Mouse (Mus musculus) kidney, postnatal 10 days (tissue): ENCODE measurements at regions not wholly inside any gene's neighbourhood (a gene's known extent, or its start where the extent isn't known, plus 50 kb on each side); places are given as distances from the start of the nearest gene placed in this dataset.
"Not testable (repeated sequence)": the region's sequence is repeated elsewhere in the genome, so short reads cannot be mapped to it uniquely, and the experiment has no call there.

Experiments used
- DNase-seq: peaks from one replicate; pipeline ENCODE4 v3.0.0; 2021; ENCODE audit warnings: mixed read lengths

DNA sequence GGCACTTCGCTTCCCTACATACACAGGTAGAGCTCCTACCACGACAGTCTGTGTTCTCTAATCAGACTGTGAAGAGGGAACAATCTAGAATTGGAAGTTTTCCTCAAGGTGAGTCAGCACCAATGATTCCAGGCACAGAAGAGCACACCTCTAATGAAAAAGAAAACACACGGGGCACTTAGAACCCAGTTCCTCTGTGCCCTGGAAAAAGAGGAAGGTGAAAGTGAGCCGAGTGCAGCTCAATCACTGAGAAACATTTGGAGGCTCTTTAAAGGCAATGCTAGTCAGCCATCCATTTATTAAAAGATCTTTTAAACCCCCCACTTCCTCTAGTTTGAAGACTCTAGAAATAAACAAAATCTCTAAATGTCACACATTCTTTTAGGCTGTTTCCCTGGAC, 108.4 kb upstream of the Adgrl2 start:
- DNase-seq = no peak

DNA sequence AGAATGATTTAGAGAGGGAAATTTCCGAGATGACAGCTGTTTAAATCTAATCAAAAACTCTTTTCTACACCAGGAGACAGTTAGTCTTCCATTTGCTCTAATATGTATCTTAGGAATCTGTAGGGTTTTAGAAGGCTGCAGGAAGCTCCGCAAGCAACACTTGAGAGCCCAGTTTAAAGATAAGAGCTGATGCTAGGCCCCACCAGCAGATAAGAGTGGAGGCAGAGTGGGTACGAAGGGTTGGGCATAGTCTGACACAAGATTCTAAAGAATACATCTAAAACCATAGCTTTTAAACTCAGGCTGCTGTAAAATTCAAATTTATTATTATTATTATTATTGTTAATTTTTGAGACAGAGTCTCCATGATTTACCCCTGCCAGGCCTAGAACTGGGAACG, 106.7 kb upstream of the Adgrl2 start:
- DNase-seq = no peak

DNA sequence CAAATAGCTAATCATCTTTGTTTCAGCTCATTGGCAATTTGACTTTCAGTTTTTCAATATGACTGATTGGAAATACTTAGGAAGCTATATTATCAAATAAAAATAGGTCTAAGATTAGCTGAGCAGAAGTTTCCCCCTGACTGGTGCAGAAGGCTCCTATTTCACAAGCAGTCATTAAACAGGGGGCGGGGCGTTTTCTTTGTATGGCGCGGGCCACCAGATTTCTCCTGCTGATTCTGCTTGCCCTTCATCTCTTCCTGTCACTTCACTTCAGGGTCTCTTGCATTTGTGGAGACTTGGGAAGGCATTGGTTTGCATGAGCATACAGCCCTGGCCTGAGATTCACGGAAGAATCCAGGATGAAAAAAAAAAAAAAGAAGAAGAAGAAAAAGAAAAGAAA, 102.3 kb upstream of the Adgrl2 start:
- DNase-seq = peak; percentile 22

DNA sequence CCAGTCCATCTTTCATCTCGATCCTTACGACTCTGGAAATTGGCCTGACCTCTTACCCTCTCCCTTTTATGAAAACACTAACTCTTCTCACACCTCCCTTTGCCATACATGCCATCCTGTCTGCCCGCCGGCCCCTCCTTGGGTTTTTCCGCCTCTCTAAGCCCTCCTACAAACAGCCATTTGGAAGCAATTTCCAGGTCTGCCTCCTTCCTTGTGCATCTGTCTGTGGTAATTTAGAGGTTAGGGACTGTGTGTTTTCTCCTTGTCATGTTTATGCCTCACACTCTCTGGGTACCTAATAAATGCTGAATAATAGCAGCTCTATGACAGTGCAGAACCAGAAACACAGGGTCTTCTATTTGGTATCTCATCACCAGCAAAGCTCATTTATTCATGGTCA, 99.7 kb upstream of the Adgrl2 start:
- DNase-seq = no peak

DNA sequence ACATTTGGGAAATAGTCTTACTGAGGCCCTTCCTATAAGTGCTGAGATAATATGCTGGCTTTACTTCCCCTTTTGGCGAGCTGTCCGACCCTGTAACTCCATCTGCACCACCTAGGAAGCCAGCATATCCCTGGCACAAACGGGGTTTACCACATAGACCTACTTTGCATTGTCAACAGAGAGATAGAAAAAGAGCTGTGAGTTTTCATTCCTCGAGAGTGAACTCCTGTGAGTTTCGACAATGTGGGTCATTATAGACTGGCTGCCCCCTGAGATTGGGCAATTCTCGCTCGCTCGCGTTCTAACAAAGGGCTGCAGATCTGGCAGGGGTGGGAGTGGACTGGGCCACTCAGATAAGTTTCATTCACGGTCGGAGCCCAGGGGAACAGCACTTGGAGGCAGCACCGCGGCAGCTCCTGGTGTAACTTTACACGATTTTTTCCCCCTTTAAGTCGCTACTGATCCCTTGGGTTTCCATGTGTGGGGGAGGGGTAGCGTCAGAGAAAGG, 98.3 kb upstream of the Adgrl2 start:
- peak; percentile 30 for DNase-seq

DNA sequence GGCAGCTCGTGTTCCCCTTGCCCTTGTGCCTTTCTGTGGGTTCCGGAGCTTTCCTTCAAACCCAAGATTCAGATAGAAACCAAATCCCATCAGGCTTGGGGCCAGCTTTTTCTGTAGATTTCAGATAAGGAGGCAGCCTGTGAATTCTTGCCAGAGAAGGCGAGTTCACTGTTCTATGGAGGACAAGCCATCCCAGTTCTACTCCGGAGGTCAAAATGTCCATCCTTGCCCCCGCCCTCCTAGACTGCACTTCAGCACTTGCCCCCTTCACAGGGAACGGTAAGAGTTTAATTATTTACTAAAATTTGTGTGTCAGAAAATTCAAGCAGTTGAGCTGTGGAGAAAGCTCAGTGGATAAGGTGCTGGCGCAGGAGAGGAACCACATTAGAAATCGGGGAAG, 97.1 kb upstream of the Adgrl2 start:
- DNase-seq = peak; percentile 67

DNA sequence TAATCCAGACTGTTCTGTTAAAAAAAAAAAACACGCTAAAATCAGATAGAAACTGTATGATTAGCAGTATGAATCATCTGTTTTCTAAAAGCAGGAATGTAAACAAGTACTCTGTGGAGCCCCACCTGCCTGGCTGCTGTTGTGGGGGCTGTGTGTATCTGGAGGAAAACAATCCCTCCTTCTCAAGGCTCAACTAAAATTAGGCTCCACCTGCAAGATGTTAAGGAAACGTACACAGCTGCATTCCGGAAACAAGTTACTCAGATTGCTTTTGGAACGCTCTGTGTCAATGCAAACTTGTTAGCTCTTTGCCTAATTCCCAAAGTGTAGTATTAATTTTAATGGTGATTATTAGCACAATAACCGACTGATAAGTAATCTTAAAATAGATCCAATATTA, 96.3 kb upstream of the Adgrl2 start:
- DNase-seq = no peak

DNA sequence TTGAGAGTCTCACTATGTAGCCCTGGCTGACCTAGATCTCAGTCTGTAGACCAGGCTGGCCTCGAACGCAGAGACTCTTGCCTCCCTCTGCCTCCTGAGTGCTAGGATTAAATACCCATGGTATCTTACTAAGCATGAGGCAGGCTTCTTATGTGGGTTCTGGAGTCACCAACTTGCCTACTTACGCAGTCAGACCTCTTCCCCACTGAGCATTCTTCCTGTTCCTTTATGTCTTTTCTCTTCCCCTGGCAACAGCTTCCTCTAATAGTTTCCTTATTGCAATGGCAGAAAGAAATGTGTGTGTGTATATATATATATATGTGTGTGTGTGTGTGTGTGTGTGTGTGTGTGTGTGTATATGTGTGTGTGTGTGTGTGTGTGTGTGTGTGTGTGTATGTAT, 95.7 kb upstream of the Adgrl2 start:
- no peak for DNase-seq

DNA sequence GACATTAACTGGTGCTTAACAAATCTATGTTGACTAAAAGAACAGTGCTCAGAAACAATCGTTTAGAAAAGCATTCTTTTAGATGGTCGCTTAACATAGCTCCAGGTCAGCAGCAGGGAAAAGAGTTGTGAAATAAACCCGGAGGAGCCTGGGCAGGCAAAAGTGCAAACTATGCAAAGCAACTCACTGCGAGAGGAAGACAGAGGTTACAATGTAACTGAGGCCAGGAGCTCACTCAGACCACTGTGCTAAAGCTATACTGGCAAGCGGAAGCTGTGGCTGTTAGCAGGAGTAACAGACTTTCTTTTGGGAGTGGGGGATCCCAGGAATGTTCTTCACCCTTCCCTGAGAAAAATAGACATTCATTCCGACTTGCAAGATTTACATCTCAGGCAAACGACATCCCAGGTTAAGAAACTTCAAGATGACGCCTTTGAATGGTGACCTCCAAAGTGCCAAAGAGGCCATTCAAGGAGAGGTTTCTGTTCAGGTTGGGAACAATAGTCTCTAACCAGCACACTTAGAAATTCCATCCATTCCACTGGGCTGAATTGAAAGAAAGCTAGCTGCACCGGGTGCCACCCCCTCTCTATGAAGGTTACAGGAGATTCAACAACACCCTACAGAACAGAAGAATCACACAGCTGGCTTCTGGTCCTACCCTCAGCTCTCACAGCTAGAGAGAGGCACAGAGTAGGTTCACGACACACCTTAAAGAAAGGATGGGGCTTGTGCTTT, 94.7 kb upstream of the Adgrl2 start:
- DNase-seq = peak; percentile 39

DNA sequence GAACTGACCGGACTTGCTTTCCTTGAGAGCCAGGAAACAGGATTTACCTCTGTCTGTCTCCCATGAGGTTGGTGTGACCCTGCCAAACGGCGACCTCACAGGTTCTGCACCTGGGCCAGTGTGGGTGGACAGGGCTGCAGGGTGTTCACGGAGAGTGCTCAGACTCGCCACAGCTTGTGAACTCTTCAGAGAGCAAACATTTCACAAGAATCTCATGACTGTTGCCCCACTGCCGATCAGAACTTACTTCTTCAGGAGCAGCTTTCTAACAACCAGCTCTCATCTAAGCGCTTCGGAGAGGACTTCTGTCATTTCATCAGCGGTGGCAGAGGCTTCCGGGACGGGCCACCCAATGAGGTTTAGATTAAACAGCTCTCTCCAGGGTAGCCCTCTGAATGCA, 93.0 kb upstream of the Adgrl2 start:
- DNase-seq = peak; percentile 13

DNA sequence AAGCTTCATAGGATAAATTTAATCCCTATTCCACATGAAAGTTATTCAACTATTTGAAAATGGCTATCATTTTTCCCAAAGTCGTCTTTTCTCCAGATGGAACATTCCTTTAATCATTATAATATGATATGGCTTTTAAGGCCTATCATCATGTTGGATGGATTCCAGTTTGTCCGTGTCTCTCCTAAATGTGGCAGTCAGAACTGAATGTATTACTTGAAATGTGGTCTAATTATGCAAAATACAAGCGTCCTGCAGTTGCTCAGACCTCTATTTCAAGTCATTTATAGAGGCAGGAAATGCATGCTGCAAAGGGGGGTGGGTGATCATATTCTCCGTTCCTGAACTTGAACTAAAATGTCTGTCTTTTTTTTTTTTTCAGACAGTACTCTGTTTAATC, 88.5 kb upstream of the Adgrl2 start:
- DNase-seq = no peak

DNA sequence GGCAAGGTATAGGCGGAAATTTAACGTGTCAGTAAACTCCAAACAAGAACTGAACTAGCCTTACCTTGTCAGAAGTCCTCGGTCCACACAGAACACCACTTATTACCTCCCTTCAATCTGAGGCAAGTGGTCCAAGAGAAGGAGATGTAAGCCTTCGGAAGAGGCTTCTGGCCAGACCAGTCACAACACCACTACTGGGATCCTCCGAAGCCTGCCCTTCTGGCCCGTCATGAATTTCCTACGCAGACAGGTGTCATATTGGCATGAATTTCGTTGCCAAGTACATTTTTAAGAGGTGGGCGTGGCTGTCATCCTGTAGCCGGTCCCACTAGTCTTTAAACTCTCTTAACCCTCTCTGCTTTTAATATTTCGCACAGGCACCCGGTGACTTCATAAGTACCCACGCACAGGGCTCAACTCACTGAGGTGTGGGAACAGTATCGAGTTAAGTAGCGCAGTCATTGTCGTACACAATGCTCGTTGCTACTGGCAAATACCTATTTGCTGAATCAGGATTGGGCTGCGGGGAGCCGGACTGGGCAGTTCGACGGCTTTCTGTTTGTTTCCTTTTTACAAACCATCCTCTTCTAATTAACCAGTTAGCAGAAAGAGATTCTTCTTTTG, 86.7 kb upstream of the Adgrl2 start:
- no peak for DNase-seq

DNA sequence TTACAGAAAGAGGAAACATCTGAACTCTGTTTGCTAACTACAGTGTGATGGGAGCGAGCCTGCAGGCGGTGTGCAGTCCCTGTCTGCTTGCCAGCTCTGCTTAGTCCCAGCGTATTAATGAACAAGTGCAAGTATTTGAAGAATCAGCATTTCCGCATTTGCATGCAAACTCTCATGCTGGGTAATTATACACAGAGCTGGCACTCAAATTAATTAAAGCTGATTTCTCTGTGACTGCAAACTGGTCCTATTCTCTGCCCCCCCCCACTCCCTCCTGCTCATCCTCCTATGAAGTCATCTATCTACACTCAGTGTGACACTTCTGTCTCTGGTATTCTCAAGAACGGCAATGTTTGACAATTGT, 85.1 kb upstream of the Adgrl2 start:
- peak; percentile 59 for DNase-seq

DNA sequence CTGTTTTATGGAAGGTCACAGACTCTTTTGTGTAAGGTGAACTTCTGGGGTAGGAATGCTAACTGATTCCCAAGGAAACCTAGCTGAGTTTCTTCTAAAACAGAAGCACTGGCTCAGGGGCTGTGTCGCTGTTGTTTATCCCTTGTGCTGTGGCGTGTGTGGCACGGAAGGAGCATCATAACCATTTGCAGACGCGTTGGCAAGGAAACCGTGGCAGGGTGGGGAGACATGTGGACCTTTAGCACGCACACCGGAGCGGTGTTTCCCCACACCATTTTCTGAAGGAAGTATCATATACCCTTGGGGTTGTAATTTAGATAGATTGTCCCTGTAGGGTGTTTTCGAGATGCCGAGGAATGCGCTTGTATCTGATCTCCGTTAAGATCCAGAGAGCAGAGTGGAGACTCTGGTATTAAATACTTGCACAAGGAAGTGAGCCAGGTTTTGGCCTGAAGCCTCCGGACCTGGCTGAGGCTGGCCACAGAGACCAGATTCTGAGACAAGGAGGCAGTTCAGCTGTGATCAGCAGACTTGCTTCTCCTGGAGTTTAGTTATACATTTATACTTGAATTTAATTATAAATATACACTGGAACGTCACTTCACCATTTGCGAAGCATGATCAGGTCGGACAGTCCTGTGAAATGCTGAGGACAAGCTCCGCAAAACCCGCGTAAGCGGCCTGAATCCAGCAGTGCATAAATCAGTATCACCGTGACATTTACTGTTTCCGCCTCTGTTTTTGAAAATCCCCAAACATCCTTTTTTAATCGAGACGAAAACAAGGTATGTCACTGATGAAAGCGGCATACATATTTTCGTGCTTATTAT, 84.5 kb upstream of the Adgrl2 start:
- peak; percentile 49 for DNase-seq

DNA sequence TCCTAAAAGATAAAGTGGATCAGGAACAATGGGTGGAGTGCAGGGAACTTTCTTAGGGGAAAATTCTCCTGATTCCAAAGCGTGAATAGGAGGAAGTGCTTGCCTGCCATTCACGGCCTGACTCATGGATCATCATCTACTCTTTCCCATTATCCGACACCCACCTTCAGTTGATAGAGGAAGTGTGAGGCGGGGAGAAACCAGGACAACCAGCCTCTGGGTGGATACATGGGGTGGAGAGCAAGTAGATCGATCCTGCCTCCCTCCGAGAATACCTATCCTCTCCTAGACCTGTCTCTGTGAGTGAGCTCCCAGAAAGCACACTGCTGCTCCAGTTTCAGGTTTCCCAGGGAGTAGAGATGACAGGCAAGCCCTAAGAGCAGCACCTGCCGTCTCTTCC, 79.8 kb upstream of the Adgrl2 start:
- DNase-seq = no peak

DNA sequence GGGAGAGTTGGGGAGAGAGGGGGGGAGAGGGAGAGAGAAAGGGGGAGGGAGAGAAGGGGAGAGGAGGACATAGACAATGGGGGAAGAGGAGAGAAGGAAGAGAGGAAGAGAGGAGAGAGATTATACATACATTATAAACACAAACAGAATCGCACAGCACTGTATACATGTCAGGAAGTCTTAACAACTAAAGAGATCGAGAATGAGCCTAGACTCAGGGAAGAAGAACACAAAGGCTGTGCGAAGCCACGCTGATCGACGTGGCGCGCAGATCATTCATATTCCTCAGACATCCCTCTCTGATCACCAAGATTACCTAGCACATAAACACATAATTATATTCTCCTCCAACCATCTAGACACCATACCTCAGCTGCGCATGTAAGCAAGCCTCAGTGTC, 79.1 kb upstream of the Adgrl2 start:
- no peak for DNase-seq

DNA sequence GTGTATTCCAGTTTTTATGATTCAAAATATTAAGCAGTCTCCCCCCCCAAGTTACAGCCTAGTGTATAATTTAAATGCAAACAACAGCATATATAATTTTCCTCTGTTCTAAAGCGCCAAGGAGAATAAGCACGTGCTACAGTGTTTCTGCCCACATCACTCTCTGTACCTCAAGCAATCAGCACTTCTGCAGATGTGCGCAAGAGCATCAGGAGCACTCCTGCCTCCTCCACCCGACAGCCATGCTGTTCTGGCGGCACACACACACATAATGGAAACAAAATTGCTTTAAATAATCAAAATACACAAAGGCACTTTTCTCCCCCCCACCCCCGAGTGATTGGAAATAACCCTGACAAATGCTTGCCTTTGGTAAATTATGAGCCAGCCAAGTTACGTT, 78.5 kb upstream of the Adgrl2 start:
- DNase-seq = no peak

DNA sequence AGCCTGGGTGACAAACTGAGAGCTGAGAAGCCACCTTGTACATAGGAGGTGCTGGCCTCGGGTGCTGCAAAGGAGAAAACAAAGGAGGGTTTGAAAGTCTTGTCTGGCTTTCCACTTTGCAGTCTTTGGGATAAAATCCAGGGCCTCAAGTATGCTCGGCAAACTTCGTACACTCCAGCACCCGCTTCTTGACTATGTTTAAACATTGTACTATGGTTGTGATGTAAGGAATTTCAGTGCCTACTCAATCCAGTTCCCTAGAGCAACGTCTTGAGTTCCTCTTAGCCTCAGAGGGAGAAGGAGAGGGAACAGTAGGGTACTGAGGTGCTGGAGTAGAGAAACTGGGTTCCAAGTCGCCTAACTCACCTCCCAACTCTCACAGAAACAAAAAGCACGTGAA, 77.4 kb upstream of the Adgrl2 start:
- no peak for DNase-seq

DNA sequence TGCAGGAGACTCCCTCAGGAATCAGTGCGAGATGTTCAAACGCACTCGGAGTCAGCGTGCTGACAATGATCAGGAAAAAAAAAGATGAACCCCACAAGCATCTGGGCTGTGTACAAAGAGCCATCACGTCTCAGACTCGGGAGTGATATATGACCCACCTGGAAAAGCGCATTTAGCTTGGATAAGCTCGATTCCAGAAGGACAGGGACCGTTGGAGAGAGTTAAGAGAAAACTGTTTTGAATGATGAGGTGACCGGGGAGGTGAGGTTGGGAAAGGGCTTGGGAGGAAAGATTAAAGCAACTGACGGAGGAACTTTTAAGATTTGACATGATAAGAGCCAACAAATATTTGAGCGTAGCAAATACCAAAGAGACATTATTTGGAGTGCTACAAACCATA, 64.7 kb upstream of the Adgrl2 start:
- DNase-seq = no peak

DNA sequence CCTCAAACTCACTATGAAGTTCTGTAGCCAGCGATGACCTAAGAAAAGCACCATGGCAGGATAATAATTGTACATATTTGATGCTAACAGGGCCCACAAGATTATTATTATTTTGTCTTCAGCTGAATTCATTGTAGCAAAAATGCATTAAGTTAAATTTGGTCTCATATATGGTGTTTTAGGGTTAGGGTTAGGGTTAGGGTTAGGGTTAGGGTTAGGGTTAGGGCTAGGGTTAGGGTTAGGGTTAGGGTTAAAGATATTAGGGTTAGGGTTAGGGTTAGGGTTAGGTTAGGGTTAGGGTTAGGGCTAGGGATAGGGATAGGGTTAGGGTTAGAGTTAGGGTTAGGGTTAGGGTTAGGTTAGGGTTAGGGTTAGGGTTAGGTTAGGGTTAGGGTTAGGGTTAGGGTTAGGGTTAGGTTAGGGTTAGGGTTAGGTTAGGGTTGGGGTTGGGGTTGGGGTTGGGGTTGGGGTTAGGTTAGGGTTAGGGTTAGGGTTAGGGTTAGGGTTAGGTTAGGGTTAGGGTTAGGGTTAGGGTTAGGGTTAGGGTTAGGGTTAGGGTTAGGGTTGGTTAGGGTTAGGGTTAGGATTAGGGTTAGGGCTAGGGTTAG, 62.0 kb upstream of the Adgrl2 start:
- DNase-seq = not testable (repeated sequence)

DNA sequence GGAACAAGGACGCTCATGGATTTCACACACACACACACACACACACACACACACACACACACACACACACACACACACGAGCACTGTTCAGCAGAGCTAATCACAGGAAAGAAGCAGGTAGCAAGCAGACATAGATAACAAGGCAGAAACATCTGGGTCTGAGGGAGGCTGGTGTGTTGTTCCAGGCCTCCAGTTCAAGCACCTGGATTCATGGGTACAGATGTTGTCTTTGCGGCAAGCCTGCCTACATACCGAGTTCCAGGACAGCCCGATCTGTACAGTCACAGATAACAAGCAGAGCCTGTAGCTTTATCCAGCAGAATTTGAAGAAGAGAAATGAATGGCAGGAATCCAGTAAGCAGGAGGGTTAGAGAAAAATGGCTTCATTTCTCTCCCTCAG, 55.0 kb upstream of the Adgrl2 start:
- no peak for DNase-seq

DNA sequence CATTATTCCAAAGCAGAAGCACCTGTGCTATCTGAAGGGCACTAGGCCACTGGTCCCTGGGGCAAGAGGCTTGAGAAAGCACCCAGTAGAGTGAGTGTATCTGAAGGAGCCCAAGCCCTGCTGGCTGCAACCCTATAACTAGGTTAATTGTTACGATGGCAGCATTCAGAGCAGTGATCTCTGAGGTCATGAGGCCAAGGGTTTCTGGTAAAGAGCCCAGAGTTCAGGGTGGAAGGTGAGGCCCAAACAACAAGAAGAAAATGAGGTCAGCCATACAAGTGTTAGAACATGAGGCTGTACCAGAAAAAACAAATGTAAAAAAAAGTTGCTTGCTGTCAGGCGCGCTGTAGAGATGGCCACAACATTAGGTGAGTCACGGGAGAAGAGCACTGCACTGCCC, 53.5 kb upstream of the Adgrl2 start:
- DNase-seq = no peak

DNA sequence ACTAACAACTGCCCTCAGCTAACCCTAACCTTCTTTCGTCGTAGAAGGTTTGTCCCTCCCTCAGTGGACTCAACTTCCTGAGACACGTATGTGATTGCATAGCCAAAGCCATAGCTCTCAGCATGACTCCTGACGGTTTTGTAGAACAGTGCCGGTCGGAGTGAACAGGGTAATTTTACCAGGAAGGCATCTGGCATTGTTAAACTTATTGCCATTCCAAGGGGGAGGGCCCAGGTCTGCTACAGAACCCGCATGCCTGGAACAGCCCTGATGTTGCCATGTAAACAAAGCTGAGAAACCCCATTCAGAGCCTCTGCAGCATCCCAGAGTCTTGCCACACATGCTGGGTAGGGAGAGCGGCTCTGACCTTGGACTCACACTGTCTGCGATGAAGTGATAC, 52.2 kb upstream of the Adgrl2 start:
- no peak for DNase-seq

DNA sequence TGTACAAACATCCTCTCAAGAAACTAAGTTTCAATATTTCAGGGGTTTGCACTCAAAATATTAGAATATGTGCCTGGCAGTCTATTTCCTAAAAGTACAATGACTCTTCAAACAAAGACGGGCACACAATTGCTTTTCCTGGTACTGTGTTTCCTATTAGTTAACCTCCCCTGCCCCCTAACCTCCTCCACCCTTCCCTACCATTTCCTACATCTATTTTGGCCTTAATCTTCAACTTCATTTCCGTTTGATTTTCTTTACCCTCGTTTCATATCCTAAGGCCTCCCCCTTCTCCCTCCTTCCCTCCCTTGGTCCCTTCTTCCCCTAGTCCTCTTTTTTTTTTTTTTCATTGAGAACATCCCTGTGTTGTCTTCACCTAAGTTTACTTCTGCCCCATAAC, 50.8 kb upstream of the Adgrl2 start:
- DNase-seq = no peak
